In the genomic region with DNA sequence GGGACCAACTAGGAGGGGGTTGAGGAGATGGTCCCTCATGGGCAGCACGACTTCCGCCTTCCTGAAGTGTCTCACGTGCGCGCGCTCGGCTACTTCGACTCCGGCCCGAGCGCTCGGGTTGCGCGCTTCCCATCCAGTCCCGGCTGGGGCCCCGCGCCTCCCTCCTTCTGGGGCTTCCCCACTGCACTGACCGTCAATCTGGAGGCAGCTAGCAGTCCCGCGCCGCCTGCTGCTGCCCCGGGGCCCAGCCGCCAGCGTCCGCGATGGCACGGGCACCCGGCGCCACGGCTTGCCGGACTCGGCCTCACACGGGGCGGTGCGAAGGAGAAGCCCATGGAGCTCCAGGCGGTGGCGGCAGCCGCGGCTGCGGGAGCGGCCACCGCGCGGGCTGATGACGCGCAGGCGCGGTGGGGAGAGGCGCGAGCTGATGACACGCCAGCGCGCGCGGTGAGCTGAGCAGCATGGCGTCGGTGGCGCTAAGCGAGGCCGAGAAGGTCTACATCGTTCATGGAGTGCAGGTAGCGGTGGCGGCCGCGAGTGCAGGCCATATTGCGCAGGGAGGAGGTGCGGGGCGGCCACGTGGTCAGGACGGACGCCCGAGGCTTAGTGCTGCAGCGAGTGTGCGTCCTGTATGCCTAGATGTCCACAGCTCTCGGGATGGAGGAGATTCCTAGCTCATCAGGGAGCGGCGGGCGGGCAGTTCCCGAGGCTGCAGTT, we compare ENCODE assay signal across 8 mouse cellular contexts. TPM values are rescaled to one million over a fixed set of nuclear protein-coding genes. Genes with fewer than 3 reads are reported as not detected.
DNase-seq lines count a peak whose midpoint lies in the region; ATAC-seq lines count a peak whose summit lies in the region.

A gene (minus strand): TSS at position 401 of the 717 bp plus-strand sequence.
A gene (plus strand): TSS at position 411 of the 717 bp plus-strand sequence.

- peak within 1 kb of the TSS; percentile 93 for H3K9ac ChIP-seq in hindbrain, embryonic 15.5 days

- DNase-seq in R1 (ENCODE audit: low read depth, low spot score) = peak; percentile 89
- peak; percentile 95 for DNase-seq in cerebellum, postnatal 25 days
- DNase-seq in frontal cortex, postnatal 36 days (ENCODE audit: low spot score in 2 of 2) = peak; percentile 86 to 92
- peak; percentile 86 for DNase-seq in left cerebral cortex, adult 11 months (ENCODE audit: low spot score)
- DNase-seq in lung, postnatal 4 days = peak; percentile 90 to 94
- DNase-seq in retina, postnatal 7 days (ENCODE audit: low read depth, low spot score) = peak; percentile 86
- DNase-seq in urinary bladder, adult 2 months (ENCODE audit: low spot score) = peak; percentile 85

- peak within 1 kb of the TSS; percentile 75 for H3K4me3 ChIP-seq in hindbrain, embryonic 15.5 days

- no peaks in the 10 kb centered on the region for H3K9me3 ChIP-seq in hindbrain, embryonic 15.5 days

- H3K36me3 ChIP-seq in hindbrain, embryonic 15.5 days = 0 out of 2 replicates have a peak, but pooled peaks cover 3% of the 10 kb centered on the region

- peak within 1 kb of the TSS; percentile 94 for H3K27ac ChIP-seq in hindbrain, embryonic 15.5 days (replicated peaks)

- no peaks in the 10 kb centered on the region for H3K27me3 ChIP-seq in hindbrain, embryonic 15.5 days

- WGBS in hindbrain, embryonic 15.5 days = under 1% methylated on average over 75 of the region's 79 CpGs

- H3K4me2 ChIP-seq in hindbrain, embryonic 15.5 days = peak within 1 kb of the TSS; percentile 94

- peaks cover 20% of the 10 kb centered on the region for H3K4me1 ChIP-seq in hindbrain, embryonic 15.5 days (replicated peaks)

- ATAC-seq in hindbrain, embryonic 15.5 days (ENCODE audit: low FRiP score, low read depth) = peak; percentile 95

RNA-seq across cellular contexts. Expression of the first gene that starts in this region (rescaled TPM):
- polyA plus RNA-seq in hindbrain, embryonic 15.5 days (2015; fragmentation: Nextera tagmentation; extraction: Ambion mirVana) = 87.1 and 93.5 TPM in 2 replicates
- polyA plus RNA-seq in urinary bladder, adult 2 months (2012; rRNA removed) = 55.8 and 62.5 TPM in 2 replicates

RNA-seq across cellular contexts. Expression of the second gene that starts in this region (rescaled TPM):
- 78.1 and 79.3 TPM in 2 replicates for polyA plus RNA-seq in hindbrain, embryonic 15.5 days (2015; fragmentation: Nextera tagmentation; extraction: Ambion mirVana)
- polyA plus RNA-seq in urinary bladder, adult 2 months (2012; rRNA removed) = 72.3 and 101 TPM in 2 replicates

Comparison
In these comparisons a context has a peak if more than half of its experiments do, and no peak if none do; other contexts are left out.
1. Peak in every context shown above with its lines: DNase-seq, ATAC-seq, H3K4me3 ChIP-seq and H3K27ac ChIP-seq.